Mouse (Mus musculus) C2C12 (cell line): ENCODE measurements around the gene Sept7. TPM values are rescaled to one million over a fixed set of nuclear protein-coding genes. Genes with fewer than 3 reads are reported as not detected.
"Not testable (repeated sequence)": the region's sequence is repeated elsewhere in the genome, so short reads cannot be mapped to it uniquely, and the experiment has no call there.

ENCODE experiments used
- H3K27me3 ChIP-seq: one replicate; pipeline ENCODE4 v1.6.1; 2011; ENCODE audit not compliant: control insufficient read depth, insufficient read depth, insufficient read length
- H3K36me3 ChIP-seq: one replicate; pipeline ENCODE4 v1.6.1; 2011; ENCODE audit not compliant: control insufficient read depth, insufficient read depth
- H3K4me3 ChIP-seq: one replicate; pipeline ENCODE4 v1.5.1; 2011; ENCODE audit warnings: mild to moderate bottlenecking, control low read depth; ENCODE audit not compliant: poor library complexity, insufficient read depth, severe bottlenecking
- H3K79me2 ChIP-seq: one replicate; pipeline ENCODE4 v1.6.1; 2011; ENCODE audit not compliant: control insufficient read depth, insufficient read depth
- H3K79me3 ChIP-seq: one replicate; pipeline ENCODE4 v1.6.1; 2011; ENCODE audit warnings: low read depth, control low read depth
- H3ac ChIP-seq: one replicate; pipeline ENCODE3; 2011; ENCODE audit warnings: low read depth; ENCODE audit not compliant: control insufficient read depth, insufficient read length
- CEBPB ChIP-seq: IDR thresholded peaks from one replicate; pipeline ENCODE4 v1.6.1; 2011; ENCODE audit warnings: low read depth, mild to moderate bottlenecking, control low read depth, moderate library complexity
- CTCF ChIP-seq: IDR thresholded peaks from one replicate; pipeline ENCODE4 v1.5.1; 2011; ENCODE audit not compliant: control insufficient read depth, insufficient read depth, insufficient read length
- FOSL1 ChIP-seq: IDR thresholded peaks from one replicate; pipeline ENCODE4 v1.8.0; 2011; ENCODE audit warnings: mild to moderate bottlenecking, low read length; ENCODE audit not compliant: poor library complexity, insufficient read depth, severe bottlenecking
- MAX ChIP-seq: IDR thresholded peaks from one replicate; pipeline ENCODE4 v1.6.1; 2011; ENCODE audit warnings: mild to moderate bottlenecking, control low read depth
- MYOD1 ChIP-seq: IDR thresholded peaks from one replicate; pipeline ENCODE4 v1.6.1; 2011; ENCODE audit warnings: low read depth; ENCODE audit not compliant: control insufficient read depth, insufficient read length
- MYOG ChIP-seq: IDR thresholded peaks from one replicate; pipeline ENCODE4 v1.6.1; 2011; ENCODE audit not compliant: control insufficient read depth, insufficient read length; ENCODE audit errors: extremely low read depth
- USF1 ChIP-seq: IDR thresholded peaks from one replicate; pipeline ENCODE4 v1.6.1; 2011; ENCODE audit warnings: low read depth, mild to moderate bottlenecking, control low read depth, moderate library complexity
- polyA plus RNA-seq: library from polyadenylated mRNA; unstranded; fragments of >200 nt; fragmentation: generic; extraction: Trizol; gene quantifications from one replicate; pipeline ENCODE4 v1.2.1, GENCODE M21; 2012; ENCODE audit warnings: missing spikeins

The Sept7 gene
- polyA plus RNA-seq, 1 experiment: 38.9 TPM

DNA sequence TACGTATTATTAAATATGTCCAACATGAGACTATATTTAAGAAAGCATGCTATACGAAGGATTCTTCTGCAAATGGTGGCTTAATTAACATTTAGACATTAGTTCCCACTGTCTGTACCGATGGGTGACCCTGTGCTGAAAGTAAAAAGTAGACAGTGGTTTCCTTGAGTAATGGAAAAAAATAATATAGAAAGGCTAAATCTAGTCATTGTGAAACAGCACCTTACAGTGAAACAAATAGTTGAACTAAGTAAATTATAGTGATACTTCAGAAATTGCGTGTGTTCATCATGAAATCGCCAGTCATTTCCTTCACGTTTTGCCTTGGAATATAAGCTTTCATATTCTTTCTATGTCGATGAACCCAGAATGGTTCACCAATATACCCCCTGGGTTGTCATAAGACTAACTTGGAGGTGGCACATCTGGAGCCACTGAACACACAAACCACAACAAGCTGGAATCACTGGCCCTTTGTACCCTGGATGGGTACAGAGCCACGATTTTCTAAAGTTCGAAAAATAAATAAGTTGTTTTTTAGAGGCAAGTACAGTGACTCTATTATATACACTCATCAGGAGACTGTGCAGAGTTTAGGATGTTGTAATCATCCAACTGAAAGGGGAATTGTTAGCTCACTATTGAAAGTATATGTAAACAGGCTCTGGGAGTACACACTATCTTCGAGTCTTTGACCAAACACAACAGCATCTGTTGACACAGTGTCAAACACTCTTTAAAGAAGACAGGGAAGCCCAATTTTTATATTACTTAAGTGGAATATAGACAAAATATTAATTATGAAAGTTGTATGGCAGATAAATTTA is 21.8 kb upstream of the Sept7 start:
- Histone ChIP-seq H3ac (no peak overlapping the region), H3K79me3 (no peaks in the 10 kb centered on the region), H3K36me3 (no peaks in the 10 kb centered on the region), H3K4me3 (no peak overlapping the region), H3K79me2 (no peaks in the 10 kb centered on the region), H3K27me3 (no peaks in the 10 kb centered on the region)
- TF ChIP-seq CEBPB: no peak
- no peak for TF ChIP-seq USF1
- TF ChIP-seq FOSL1: no peak
- TF ChIP-seq MYOG: no peak
- TF ChIP-seq CTCF: no peak
- no peak for TF ChIP-seq MAX
- no peak for TF ChIP-seq MYOD1

DNA sequence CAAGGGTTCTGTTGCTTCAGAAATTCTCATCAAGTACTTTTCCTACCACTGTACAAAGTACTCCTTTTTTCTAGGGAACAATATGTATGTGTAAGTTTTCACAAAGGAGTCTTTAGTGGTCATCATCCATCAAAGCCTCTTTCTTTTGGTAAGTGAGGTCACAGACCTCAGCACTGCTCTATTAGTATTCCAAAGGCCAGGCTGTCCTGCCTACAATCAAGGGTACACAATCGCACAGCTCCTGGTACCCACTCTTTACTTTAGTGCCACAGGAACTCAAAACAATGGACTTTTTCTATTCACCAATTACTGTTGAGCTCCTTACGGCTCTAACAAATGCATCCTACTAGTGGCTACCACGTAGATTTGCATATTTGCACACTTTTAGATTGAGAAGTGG is 11.2 kb upstream of the Sept7 start:
- H3K27me3 ChIP-seq: no peaks in the 10 kb centered on the region
- H3K36me3 ChIP-seq: no peaks in the 10 kb centered on the region
- H3ac ChIP-seq: no peak overlapping the region
- TF ChIP-seq MAX (no peak), FOSL1 (no peak), USF1 (no peak), CEBPB (no peak), MYOG (no peak), MYOD1 (no peak), CTCF (no peak)
- H3K79me2 ChIP-seq: no peaks in the 10 kb centered on the region
- no peak overlapping the region for H3K4me3 ChIP-seq
- no peaks in the 10 kb centered on the region for H3K79me3 ChIP-seq

DNA sequence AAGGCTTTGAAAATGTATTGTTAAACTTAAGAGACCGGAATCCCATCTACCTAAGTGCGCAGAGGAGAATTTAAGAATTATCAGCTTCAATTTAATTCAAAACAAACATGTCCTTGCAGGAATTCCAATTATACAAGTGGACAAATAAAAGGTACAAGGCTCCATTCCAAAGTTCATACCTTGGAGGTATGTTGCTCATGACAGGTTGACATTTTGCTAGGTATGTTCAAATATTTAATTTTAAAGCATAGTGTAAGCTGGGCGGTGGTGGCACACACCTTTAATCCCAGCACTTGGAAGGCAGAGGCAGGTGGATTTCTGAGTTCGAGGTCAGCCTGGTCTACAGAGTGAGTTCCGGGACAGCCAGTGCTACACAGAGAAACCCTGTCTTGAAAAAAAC is 10.5 kb upstream of the Sept7 start:
- not testable (repeated sequence) for H3K79me3 ChIP-seq, H3ac ChIP-seq, H3K79me2 ChIP-seq, H3K4me3 ChIP-seq, H3K36me3 ChIP-seq, H3K27me3 ChIP-seq

DNA sequence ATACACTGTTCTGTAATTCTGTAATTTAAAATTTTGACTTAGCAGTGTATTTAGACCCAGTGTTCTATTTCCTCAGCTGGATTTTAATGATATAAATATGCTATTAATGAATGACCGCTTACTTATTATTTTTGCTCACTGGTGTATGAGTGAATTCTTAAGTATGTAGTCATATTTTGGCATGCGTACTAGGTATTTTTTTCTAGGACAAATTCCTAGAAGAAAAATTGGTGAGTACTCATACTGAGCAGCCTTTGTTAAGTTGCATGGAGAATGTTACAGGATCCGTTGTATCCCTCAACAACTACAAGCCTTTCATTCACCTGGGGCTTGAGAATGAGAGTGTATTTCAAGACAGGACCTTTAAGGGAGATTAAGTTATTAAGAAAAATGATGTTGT is 10.0 kb upstream of the Sept7 start:
- Histone ChIP-seq H3K27me3 (no peaks in the 10 kb centered on the region), H3K36me3 (no peaks in the 10 kb centered on the region), H3K4me3 (no peak overlapping the region), H3K79me3 (no peaks in the 10 kb centered on the region), H3ac (no peak overlapping the region), H3K79me2 (no peaks in the 10 kb centered on the region)
- TF ChIP-seq CEBPB (no peak), CTCF (no peak), FOSL1 (no peak), MYOD1 (no peak), USF1 (no peak), MYOG (no peak)

DNA sequence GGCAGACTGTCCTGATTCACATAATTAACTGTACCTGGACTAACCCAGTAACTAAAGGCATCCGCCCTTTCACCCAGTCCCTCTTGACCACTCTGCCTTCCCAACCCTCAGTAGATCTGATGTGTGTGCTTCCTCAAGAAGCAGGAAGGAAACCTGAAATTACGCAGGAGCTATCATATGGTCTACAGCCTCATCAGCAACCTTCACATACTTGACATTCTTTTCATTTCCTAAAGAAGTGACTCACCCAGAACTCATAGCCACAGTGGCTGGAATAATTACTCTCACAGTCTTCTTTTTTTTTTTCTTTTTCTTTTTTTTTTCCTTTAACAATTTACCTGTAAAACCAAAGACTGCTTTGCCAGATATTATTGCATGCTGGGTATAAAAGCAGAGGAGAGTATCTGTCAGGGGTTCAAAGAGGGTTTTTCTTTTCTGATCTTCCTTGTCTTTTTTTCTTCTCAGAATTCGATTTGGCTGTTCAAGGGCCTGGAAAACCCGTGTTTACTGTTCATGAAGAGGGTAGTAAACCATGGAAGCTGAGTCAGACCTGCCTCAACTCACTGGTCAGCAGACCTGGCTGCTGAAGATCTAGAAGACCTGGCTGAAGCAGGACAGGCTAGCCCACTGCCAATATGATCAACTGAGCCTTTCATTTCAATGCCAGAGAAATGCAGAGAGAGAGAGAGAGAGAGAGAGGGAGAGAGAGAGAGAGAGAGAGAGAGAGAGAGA is 8.1 kb upstream of the Sept7 start:
- Histone ChIP-seq H3ac (no peak overlapping the region), H3K79me3 (no peaks in the 10 kb centered on the region), H3K79me2 (no peaks in the 10 kb centered on the region), H3K27me3 (no peaks in the 10 kb centered on the region), H3K4me3 (no peak overlapping the region), H3K36me3 (no peaks in the 10 kb centered on the region)
- TF ChIP-seq MYOD1 (no peak), MYOG (no peak), FOSL1 (peak; percentile 79), USF1 (no peak), MAX (no peak), CEBPB (no peak), CTCF (no peak)

DNA sequence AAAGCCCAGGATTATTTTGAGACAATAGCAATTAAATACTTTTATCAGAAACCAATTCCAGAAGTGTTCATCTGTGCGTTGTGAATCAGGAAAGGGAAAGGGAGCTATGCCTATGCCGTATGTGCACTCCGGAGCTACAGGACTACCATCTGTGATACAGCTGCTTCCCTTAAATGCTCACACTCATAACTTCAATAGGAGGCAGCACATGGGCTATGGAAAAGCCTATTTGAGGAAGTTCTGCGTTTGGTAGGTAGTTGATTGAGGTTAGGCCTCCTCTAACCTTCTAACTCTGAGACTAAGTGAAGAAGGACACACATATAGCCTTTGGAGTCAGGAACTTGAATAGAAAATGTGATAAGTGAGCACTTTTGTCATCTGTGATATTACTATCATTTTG is 7.1 kb upstream of the Sept7 start:
- H3K36me3 ChIP-seq: no peaks in the 10 kb centered on the region
- no peak overlapping the region for H3K4me3 ChIP-seq
- H3K79me2 ChIP-seq: peaks cover 4% of the 10 kb centered on the region
- H3ac ChIP-seq: no peak overlapping the region
- TF ChIP-seq USF1 (no peak), CEBPB (no peak), MAX (no peak), FOSL1 (no peak), MYOG (no peak), MYOD1 (no peak), CTCF (no peak)
- H3K27me3 ChIP-seq: no peaks in the 10 kb centered on the region
- no peaks in the 10 kb centered on the region for H3K79me3 ChIP-seq
